Mouse (Mus musculus) liver, adult 2 months (tissue): ENCODE measurements around the gene Enoph1.

Experiments used
- CTCF ChIP-seq: fragments of 200-500 bp; IDR thresholded peaks from 2 replicates; pipeline ENCODE4 v1.5.1; 2011; ENCODE audit warnings: low read depth, low read length, control low read depth
- POLR2A ChIP-seq: fragments of 200-500 bp; IDR thresholded peaks from 2 replicates; pipeline ENCODE4 v1.6.1; 2011; ENCODE audit warnings: low read length, control low read depth; ENCODE audit not compliant: insufficient read depth; ENCODE audit errors: extremely low read depth

- TF ChIP-seq POLR2A (no peak), CTCF (no peak)
These were observed 17.9 kb downstream of the Enoph1 start for GRCm38 (mm10) chr5:100057461-100058209.
